Mouse (Mus musculus) forebrain, postnatal 0 days (tissue): ENCODE measurements at regions not wholly inside any gene's neighbourhood (a gene's known extent, or its start where the extent isn't known, plus 50 kb on each side); places are given as distances from the start of the nearest gene placed in this dataset.

Source experiments
- ATAC-seq: fragments of 200-750 bp; cut with Nextera tagmentation; 2 replicates; pipeline ENCODE4 v1.8.0; 2017; ENCODE audit warnings: mild to moderate bottlenecking, moderate library complexity
- DNase-seq: peaks from one replicate; pipeline ENCODE4 v3.0.0-alpha.2; 2015
- H3K27ac ChIP-seq: fragments of 300-500 bp; sonication (generic); 2 replicates; pipeline ENCODE4 v1.5.1; 2014; ENCODE audit warnings: low read depth, mild to moderate bottlenecking, antibody characterized with exemption, low read length, moderate library complexity, mixed read lengths
- H3K27me3 ChIP-seq: fragments of 300-500 bp; sonication (generic); 2 replicates; pipeline ENCODE4 v1.6.1; 2014; ENCODE audit warnings: mild to moderate bottlenecking, low read length, mixed read lengths; ENCODE audit not compliant: insufficient read depth
- H3K36me3 ChIP-seq: fragments of 300-500 bp; sonication (generic); 2 replicates; pipeline ENCODE4 v1.6.1; 2014; ENCODE audit warnings: mild to moderate bottlenecking, moderate library complexity; ENCODE audit not compliant: insufficient read depth
- H3K4me1 ChIP-seq: fragments of 300-500 bp; sonication (generic); 2 replicates; pipeline ENCODE4 v1.6.1; 2014; ENCODE audit warnings: antibody characterized with exemption; ENCODE audit not compliant: insufficient read depth
- H3K4me2 ChIP-seq: fragments of 300-500 bp; sonication (generic); 2 replicates; pipeline ENCODE4 v1.6.1; 2014; ENCODE audit warnings: low read depth, mild to moderate bottlenecking, moderate library complexity
- H3K4me3 ChIP-seq: fragments of 300-500 bp; sonication (generic); 2 replicates; pipeline ENCODE4 v1.5.1; 2014; ENCODE audit warnings: low read depth, low read length, mixed read lengths
- H3K9ac ChIP-seq: fragments of 300-500 bp; sonication (generic); 2 replicates; pipeline ENCODE4 v1.6.1; 2014; ENCODE audit warnings: mild to moderate bottlenecking
- H3K9me3 ChIP-seq: fragments of 300-500 bp; sonication (generic); 2 replicates; pipeline ENCODE4 v1.6.1; 2016; ENCODE audit warnings: low read length
- CTCF ChIP-seq: sonication (generic); IDR thresholded peaks from 2 replicates; pipeline ENCODE4 v1.5.1; 2016; ENCODE audit warnings: antibody characterized with exemption, control low read depth, low read depth
- WGBS: fragments of 180-500 bp; shearing (Covaris S2); extraction: QIAGEN DNeasy Blood & Tissue Kit; methylation state at CpG from one replicate; pipeline ENCODE4 v1.1.7; 2014; 5-methylcytosine and 5-hydroxymethylcytosine counted together

- TF ChIP-seq CTCF = no peak
- no peak for DNase-seq
- no peak overlapping the region for H3K4me3 ChIP-seq
- H3K9ac ChIP-seq = no peak overlapping the region
- no peaks in the 10 kb centered on the region for H3K9me3 ChIP-seq
- no peaks in the 10 kb centered on the region for H3K4me1 ChIP-seq
- H3K36me3 ChIP-seq = no peaks in the 10 kb centered on the region
- H3K27me3 ChIP-seq = no peaks in the 10 kb centered on the region
- H3K4me2 ChIP-seq = no peak overlapping the region
- ATAC-seq = no peak
- H3K27ac ChIP-seq = no peak overlapping the region
These were observed 1796.3 kb upstream of the Zeb2 start for GRCm38 (mm10) chr2:46913496-46913895.

- no peaks in the 10 kb centered on the region for H3K36me3 ChIP-seq
- H3K4me1 ChIP-seq = no peaks in the 10 kb centered on the region
- no peak overlapping the region for H3K9ac ChIP-seq
- H3K4me2 ChIP-seq = no peak overlapping the region
- no peaks in the 10 kb centered on the region for H3K9me3 ChIP-seq
- H3K4me3 ChIP-seq = no peak overlapping the region
- no peaks in the 10 kb centered on the region for H3K27me3 ChIP-seq
- peak; percentile 36; the same call in 1 of the 2 replicates for ATAC-seq
- 58% methylated on average over 2 of the region's 2 CpGs for WGBS
- H3K27ac ChIP-seq = no peak overlapping the region
- DNase-seq = no peak
- TF ChIP-seq CTCF = no peak
These were observed 1766.0 kb upstream of the Zeb2 start for GRCm38 (mm10) chr2:46883216-46883615.

GRCm38 (mm10) chr2:46870772-46871171, 1753.6 kb upstream of the Zeb2 start:
- Histone ChIP-seq H3K36me3 (no peaks in the 10 kb centered on the region), H3K27me3 (no peaks in the 10 kb centered on the region), H3K4me3 (no peak overlapping the region), H3K9ac (no peak overlapping the region), H3K4me1 (no peaks in the 10 kb centered on the region), H3K27ac (no peak overlapping the region), H3K4me2 (no peak overlapping the region), H3K9me3 (no peaks in the 10 kb centered on the region)
- DNase-seq = no peak
- ATAC-seq = no peak
- TF ChIP-seq CTCF = no peak
- 74% methylated on average over 4 of the region's 4 CpGs for WGBS
